Mouse (Mus musculus) erythroblast, embryonic 14.5 days (primary cell): Measurements from ENCODE around the gene Acer3. TPM values are rescaled to one million over a fixed set of nuclear protein-coding genes. Genes with fewer than 3 reads are reported as not detected.
"Not testable (repeated sequence)": the region's sequence is repeated elsewhere in the genome, so short reads cannot be mapped to it uniquely, and the experiment has no call there.

Source experiments
- H3K27me3 ChIP-seq: 2 replicates; pipeline ENCODE4 v1.6.1; 2012; ENCODE audit warnings: inconsistent platforms; ENCODE audit not compliant: control insufficient read depth
- H3K36me3 ChIP-seq: 2 replicates; pipeline ENCODE4 v1.6.1; 2012; ENCODE audit warnings: mild to moderate bottlenecking, inconsistent platforms; ENCODE audit not compliant: control insufficient read depth
- H3K4me1 ChIP-seq: 2 replicates; pipeline ENCODE4 v1.6.1; 2012; ENCODE audit warnings: inconsistent platforms; ENCODE audit not compliant: control insufficient read depth
- H3K4me3 ChIP-seq: replicated peaks from 2 replicates; pipeline ENCODE3; 2012; ENCODE audit warnings: moderate library complexity, mild to moderate bottlenecking, inconsistent platforms
- H3K9me3 ChIP-seq: 2 replicates; pipeline ENCODE4 v1.6.1; 2012; ENCODE audit warnings: low read length, inconsistent platforms, mixed read lengths; ENCODE audit not compliant: control insufficient read depth
- GATA1 ChIP-seq: IDR thresholded peaks from 2 replicates; pipeline ENCODE4 v1.6.1; 2012; ENCODE audit warnings: low read length, inconsistent platforms, mixed read lengths
- TAL1 ChIP-seq: IDR thresholded peaks from 3 replicates; pipeline ENCODE4 v1.6.1; 2012; ENCODE audit warnings: low read length, inconsistent platforms, mixed read lengths
- polyA plus RNA-seq: library from polyadenylated mRNA; stranded (reverse); fragments of >175 nt; gene quantifications from 2 replicates; pipeline ENCODE4 v1.2.3, GENCODE M21; 2012

Gene Acer3
- polyA plus RNA-seq, 1 experiment, result 0.15 TPM

- Histone ChIP-seq H3K27me3 (peaks cover 70% of the 10 kb centered on the region), H3K4me1 (peaks cover 23% of the 10 kb centered on the region)
Measured at GRCm38 (mm10) chr7:98194026-98194792, 126.8 kb downstream of the Acer3 start.

GRCm38 (mm10) chr7:98193515-98194025, 127.4 kb downstream of the Acer3 start:
- H3K4me1 ChIP-seq, result peaks cover 23% of the 10 kb centered on the region
- no peak overlapping the region for H3K4me3 ChIP-seq
- H3K27me3 ChIP-seq, result peaks cover 67% of the 10 kb centered on the region
- TF ChIP-seq TAL1 (no peak), GATA1 (no peak)
- H3K9me3 ChIP-seq, result peaks cover 13% of the 10 kb centered on the region; the same call in 1 of the 2 replicates
- no peaks in the 10 kb centered on the region for H3K36me3 ChIP-seq

More at GRCm38 (mm10) chr7:98194026-98194792, 126.8 kb downstream of the Acer3 start:
- Histone ChIP-seq H3K9me3 (peaks cover 13% of the 10 kb centered on the region; the same call in 1 of the 2 replicates), H3K36me3 (no peaks in the 10 kb centered on the region), H3K4me3 (no peak overlapping the region)
- TF ChIP-seq TAL1, result no peak
- TF ChIP-seq GATA1, result no peak

GRCm38 (mm10) chr7:98191571-98192250, 129.3 kb downstream of the Acer3 start:
- Histone ChIP-seq H3K9me3 (peaks cover 13% of the 10 kb centered on the region; the same call in 1 of the 2 replicates), H3K4me1 (peaks cover 23% of the 10 kb centered on the region), H3K27me3 (peaks cover 53% of the 10 kb centered on the region), H3K4me3 (no peak overlapping the region), H3K36me3 (no peaks in the 10 kb centered on the region)
- TF ChIP-seq GATA1 (no peak), TAL1 (no peak)

GRCm38 (mm10) chr7:98190578-98190977, 130.4 kb downstream of the Acer3 start:
- Histone ChIP-seq H3K27me3 (peaks cover 42% of the 10 kb centered on the region), H3K4me1 (peaks cover 23% of the 10 kb centered on the region), H3K9me3 (peaks cover 13% of the 10 kb centered on the region; the same call in 1 of the 2 replicates), H3K36me3 (no peaks in the 10 kb centered on the region), H3K4me3 (no peak overlapping the region)
- TF ChIP-seq TAL1 (no peak), GATA1 (no peak)

GRCm38 (mm10) chr7:98189745-98190144, 131.3 kb downstream of the Acer3 start:
- TF ChIP-seq TAL1 (no peak), GATA1 (no peak)
- peaks cover 23% of the 10 kb centered on the region for H3K4me1 ChIP-seq
- H3K4me3 ChIP-seq, result no peak overlapping the region
- H3K9me3 ChIP-seq, result peaks cover 13% of the 10 kb centered on the region; the same call in 1 of the 2 replicates
- H3K27me3 ChIP-seq, result peaks cover 34% of the 10 kb centered on the region
- H3K36me3 ChIP-seq, result no peaks in the 10 kb centered on the region

GRCm38 (mm10) chr7:98188680-98189079, 132.3 kb downstream of the Acer3 start:
- H3K36me3 ChIP-seq, result no peaks in the 10 kb centered on the region; the same call in none of the 2 replicates
- TF ChIP-seq GATA1, result no peak
- no peak for TF ChIP-seq TAL1
- H3K27me3 ChIP-seq, result peaks cover 23% of the 10 kb centered on the region
- peaks cover 15% of the 10 kb centered on the region for H3K4me1 ChIP-seq
- H3K4me3 ChIP-seq, result no peak overlapping the region
- H3K9me3 ChIP-seq, result peaks cover 6% of the 10 kb centered on the region; the same call in 1 of the 2 replicates

- TF ChIP-seq GATA1 (no peak), TAL1 (no peak)
- H3K27me3 ChIP-seq, result peaks cover 18% of the 10 kb centered on the region
- no peak overlapping the region for H3K4me3 ChIP-seq
- peaks cover 2% of the 10 kb centered on the region; the same call in 1 of the 2 replicates for H3K9me3 ChIP-seq
- no peaks in the 10 kb centered on the region; the same call in none of the 2 replicates for H3K36me3 ChIP-seq
- peaks cover 12% of the 10 kb centered on the region for H3K4me1 ChIP-seq
Measured at GRCm38 (mm10) chr7:98188238-98188637, 132.8 kb downstream of the Acer3 start.

GRCm38 (mm10) chr7:98187332-98187731, 133.7 kb downstream of the Acer3 start:
- peaks cover 12% of the 10 kb centered on the region for H3K4me1 ChIP-seq
- not testable (repeated sequence) for H3K9me3 ChIP-seq, H3K27me3 ChIP-seq, H3K4me3 ChIP-seq, H3K36me3 ChIP-seq

- H3K4me1 ChIP-seq, result peaks cover 12% of the 10 kb centered on the region
Measured at GRCm38 (mm10) chr7:98186637-98187036, 134.4 kb downstream of the Acer3 start.

More at GRCm38 (mm10) chr7:98186637-98187036, 134.4 kb downstream of the Acer3 start:
- Histone ChIP-seq H3K27me3 (peaks cover 2% of the 10 kb centered on the region), H3K36me3 (no peaks in the 10 kb centered on the region; the same call in none of the 2 replicates), H3K4me3 (no peak overlapping the region), H3K9me3 (no peaks in the 10 kb centered on the region)
- no peak for TF ChIP-seq TAL1
- no peak for TF ChIP-seq GATA1
